Mouse (Mus musculus) embryonic facial prominence, embryonic 11.5 days (tissue): ENCODE data around the gene Rrp1. TPM values are rescaled to one million over a fixed set of nuclear protein-coding genes. Genes with fewer than 3 reads are reported as not detected.

Experiments
- ATAC-seq: fragments of 200-750 bp; cut with Nextera tagmentation; replicated peaks from 2 replicates; pipeline ENCODE4 v1.8.0; 2017; ENCODE audit warnings: low read depth; ENCODE audit not compliant: insufficient number of reproducible peaks, low FRiP score, low TSS enrichment
- DNase-seq: peaks from one replicate; pipeline ENCODE4 v3.0.0-alpha.2; 2015; ENCODE audit warnings: low spot score
- H3K27ac ChIP-seq: fragments of 300-500 bp; sonication (generic); replicated peaks from 2 replicates; pipeline ENCODE4 v1.5.1; 2014; ENCODE audit warnings: mild to moderate bottlenecking, low read depth, low read length, control low read depth
- H3K27me3 ChIP-seq: fragments of 300-500 bp; sonication (generic); 2 replicates; pipeline ENCODE4 v1.6.1; 2014; ENCODE audit warnings: mild to moderate bottlenecking, low read length, moderate library complexity, mixed read lengths; ENCODE audit not compliant: control insufficient read depth, insufficient read depth
- H3K36me3 ChIP-seq: fragments of 300-500 bp; sonication (generic); replicated peaks from 2 replicates; pipeline ENCODE4 v1.6.1; 2014; ENCODE audit warnings: low read depth, mild to moderate bottlenecking, low read length, moderate library complexity, mixed read lengths; ENCODE audit not compliant: control insufficient read depth, insufficient read depth
- H3K4me1 ChIP-seq: fragments of 300-500 bp; sonication (generic); 2 replicates; pipeline ENCODE4 v1.6.1; 2014; ENCODE audit warnings: low read length, mixed read lengths; ENCODE audit not compliant: control insufficient read depth, insufficient read depth
- H3K4me2 ChIP-seq: fragments of 300-500 bp; sonication (generic); 2 replicates; pipeline ENCODE4 v1.6.1; 2014; ENCODE audit warnings: low read depth, mild to moderate bottlenecking, control low read depth, low read length, moderate library complexity
- H3K4me3 ChIP-seq: fragments of 300-500 bp; sonication (generic); 2 replicates; pipeline ENCODE4 v1.5.1; 2014; ENCODE audit warnings: low read depth, low read length, control low read depth
- H3K9ac ChIP-seq: fragments of 300-500 bp; sonication (generic); replicated peaks from 2 replicates; pipeline ENCODE4 v1.6.1; 2014; ENCODE audit warnings: mild to moderate bottlenecking, control low read depth, low read length
- H3K9me3 ChIP-seq: fragments of 300-500 bp; sonication (generic); replicated peaks from 2 replicates; pipeline ENCODE4 v1.6.1; 2016; ENCODE audit warnings: mild to moderate bottlenecking, low read length, inconsistent platforms, mixed read lengths; ENCODE audit not compliant: control insufficient read depth
- WGBS: fragments of 180-500 bp; shearing (Covaris S2); extraction: QIAGEN DNeasy Blood & Tissue Kit; methylation state at CpG from one replicate; pipeline ENCODE4 v1.1.7; 2014; 5-methylcytosine and 5-hydroxymethylcytosine counted together
- polyA plus RNA-seq: library from polyadenylated mRNA; unstranded; fragments of >200 nt; fragmentation: Nextera tagmentation; extraction: Ambion mirVana; gene quantifications from 2 replicates; pipeline ENCODE4 v1.2.1, GENCODE M21; 2014

Gene Rrp1
- polyA plus RNA-seq, 1 experiment from 2014 or later, result 225 TPM

DNA sequence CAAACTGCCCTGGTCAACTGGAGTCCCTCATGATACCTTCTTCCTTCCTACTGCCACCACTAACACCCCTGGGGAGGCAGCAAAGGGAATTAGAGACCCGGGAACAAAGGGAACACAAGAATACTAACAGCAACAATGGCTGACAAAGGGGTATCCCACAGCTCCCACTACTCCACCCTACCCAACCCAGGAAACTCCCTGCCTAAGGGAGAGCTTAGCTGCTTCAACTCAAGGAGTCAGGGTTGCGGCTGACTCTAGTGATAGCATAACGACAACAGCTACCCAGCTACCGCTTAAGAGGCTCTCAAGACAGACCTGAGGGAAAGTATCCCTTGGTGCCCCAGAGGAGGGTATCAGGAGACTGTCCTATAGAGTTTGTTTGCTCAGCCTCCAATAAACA is 45.3 kb downstream of the Rrp1 start:
- Histone ChIP-seq H3K4me2 (no peak overlapping the region), H3K27me3 (no peaks in the 10 kb centered on the region), H3K27ac (no peak overlapping the region), H3K9ac (no peak overlapping the region), H3K4me3 (no peak overlapping the region), H3K36me3 (no peaks in the 10 kb centered on the region), H3K9me3 (no peaks in the 10 kb centered on the region), H3K4me1 (no peaks in the 10 kb centered on the region)
- 48% methylated on average over 4 of the region's 4 CpGs for WGBS
- DNase-seq, result no peak
- ATAC-seq, result no peak

DNA sequence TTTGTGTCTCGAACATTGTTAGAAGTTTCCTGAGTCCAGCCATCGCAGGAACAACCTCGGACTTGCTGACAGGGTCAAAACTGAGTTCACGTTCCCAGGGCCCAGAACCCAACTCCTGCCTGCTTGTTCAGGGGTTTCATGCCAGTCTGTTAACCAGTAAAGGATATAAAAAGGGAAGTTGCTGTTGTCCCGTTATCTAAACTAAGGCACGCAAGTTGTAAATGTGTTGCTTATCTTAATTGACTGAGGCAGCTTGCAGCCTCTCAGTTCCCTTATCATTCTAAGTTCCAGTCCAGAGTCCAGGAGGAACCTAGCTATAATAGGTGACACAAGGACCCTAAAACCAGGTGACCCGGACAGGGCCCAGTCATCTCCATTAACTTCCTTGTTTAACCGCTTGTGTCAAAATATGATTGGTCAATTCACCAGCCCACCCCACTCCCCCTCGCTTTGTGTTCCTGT is 46.0 kb downstream of the Rrp1 start:
- no peaks in the 10 kb centered on the region for H3K4me1 ChIP-seq
- no peaks in the 10 kb centered on the region for H3K27me3 ChIP-seq
- H3K36me3 ChIP-seq, result no peaks in the 10 kb centered on the region
- H3K9me3 ChIP-seq, result no peaks in the 10 kb centered on the region
- H3K9ac ChIP-seq, result no peak overlapping the region
- ATAC-seq (no peak), DNase-seq (no peak)
- no peak overlapping the region for H3K4me3 ChIP-seq
- H3K27ac ChIP-seq, result no peak overlapping the region
- WGBS, result 73% methylated on average over 9 of the region's 9 CpGs
- no peak overlapping the region for H3K4me2 ChIP-seq

- DNase-seq (no peak), ATAC-seq (no peak)
- H3K27ac ChIP-seq, result no peak overlapping the region
- H3K36me3 ChIP-seq, result no peaks in the 10 kb centered on the region
- H3K9ac ChIP-seq, result no peak overlapping the region
- H3K4me1 ChIP-seq, result no peaks in the 10 kb centered on the region
- no peaks in the 10 kb centered on the region for H3K9me3 ChIP-seq
- H3K27me3 ChIP-seq, result no peaks in the 10 kb centered on the region
- 46% methylated on average over 5 of the region's 5 CpGs for WGBS
- no peak overlapping the region for H3K4me2 ChIP-seq
- no peak overlapping the region for H3K4me3 ChIP-seq
These were observed 46.5 kb downstream of the Rrp1 start for GRCm38 (mm10) chr10:78366195-78366834.

DNA sequence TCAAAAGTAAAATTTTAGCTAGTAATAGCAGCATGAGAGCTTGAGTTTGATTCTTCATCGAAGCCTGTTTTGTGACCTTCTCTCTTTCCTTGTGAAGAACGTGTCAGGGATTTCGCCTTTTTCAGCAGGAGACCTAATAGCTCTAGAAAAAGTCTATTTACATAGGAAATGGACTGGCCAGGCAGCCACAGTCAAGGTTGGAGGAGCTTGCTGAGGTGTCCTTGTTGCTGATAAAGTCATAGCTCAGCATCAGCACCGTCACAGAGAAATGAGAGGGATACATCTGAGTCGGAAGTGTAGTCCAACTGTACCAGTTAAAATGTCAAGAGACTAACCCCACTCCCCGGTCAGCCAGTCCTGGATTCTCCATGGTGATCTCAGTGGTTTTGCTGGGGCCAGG is 47.3 kb downstream of the Rrp1 start:
- no peak overlapping the region for H3K9ac ChIP-seq
- H3K4me3 ChIP-seq, result no peak overlapping the region
- no peaks in the 10 kb centered on the region for H3K36me3 ChIP-seq
- no peak overlapping the region for H3K4me2 ChIP-seq
- no peak overlapping the region for H3K27ac ChIP-seq
- H3K9me3 ChIP-seq, result no peaks in the 10 kb centered on the region
- H3K27me3 ChIP-seq, result no peaks in the 10 kb centered on the region
- H3K4me1 ChIP-seq, result no peaks in the 10 kb centered on the region
- WGBS, result 88% methylated on average over 6 of the region's 6 CpGs
- no peak for ATAC-seq
- no peak for DNase-seq

DNA sequence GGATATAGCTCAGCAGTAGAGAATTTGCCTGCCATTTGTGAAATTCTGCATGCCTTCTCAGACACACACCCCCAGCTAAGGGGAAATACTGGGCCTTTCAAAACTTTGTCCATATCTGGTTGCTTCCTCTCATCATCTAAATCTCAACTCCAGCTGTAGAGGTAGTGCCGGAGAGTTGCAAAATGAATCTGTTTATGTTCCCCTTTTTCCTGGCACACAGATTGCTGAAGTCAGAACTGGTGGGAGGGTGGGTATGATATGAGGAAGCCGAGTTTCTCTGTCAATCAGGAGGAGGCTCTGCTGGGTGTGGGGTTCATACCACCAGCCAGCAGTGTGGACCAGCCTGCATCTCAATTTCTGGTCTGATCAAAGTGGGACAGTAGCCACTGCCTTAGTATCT is 48.7 kb downstream of the Rrp1 start:
- DNase-seq, result no peak
- no peak overlapping the region for H3K4me3 ChIP-seq
- no peak overlapping the region for H3K9ac ChIP-seq
- no peaks in the 10 kb centered on the region for H3K9me3 ChIP-seq
- no peak overlapping the region for H3K4me2 ChIP-seq
- no peaks in the 10 kb centered on the region for H3K36me3 ChIP-seq
- WGBS, result 77% methylated on average over 2 of the region's 2 CpGs
- no peak for ATAC-seq
- no peaks in the 10 kb centered on the region for H3K27me3 ChIP-seq
- H3K4me1 ChIP-seq, result no peaks in the 10 kb centered on the region
- no peak overlapping the region for H3K27ac ChIP-seq

DNA sequence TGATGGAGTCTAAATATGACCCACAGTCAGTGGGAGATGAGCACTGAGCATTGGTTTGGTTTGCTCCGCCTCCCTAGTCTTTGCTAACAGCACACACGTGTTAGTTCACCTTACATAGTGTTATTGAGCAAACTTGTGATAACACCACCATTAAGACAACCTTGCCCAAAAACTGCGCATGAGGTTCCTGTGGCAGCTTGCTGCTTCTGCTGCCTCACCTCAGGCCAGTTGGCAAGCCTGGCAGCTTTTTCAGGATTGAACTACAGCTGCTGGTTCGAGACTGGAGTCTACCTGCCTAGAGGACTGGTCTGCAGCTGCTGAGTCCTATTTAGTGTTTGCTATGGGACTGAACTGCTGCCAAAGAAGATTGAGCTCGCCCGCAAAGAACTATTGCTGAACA is 49.5 kb downstream of the Rrp1 start:
- no peaks in the 10 kb centered on the region for H3K27me3 ChIP-seq

DNA sequence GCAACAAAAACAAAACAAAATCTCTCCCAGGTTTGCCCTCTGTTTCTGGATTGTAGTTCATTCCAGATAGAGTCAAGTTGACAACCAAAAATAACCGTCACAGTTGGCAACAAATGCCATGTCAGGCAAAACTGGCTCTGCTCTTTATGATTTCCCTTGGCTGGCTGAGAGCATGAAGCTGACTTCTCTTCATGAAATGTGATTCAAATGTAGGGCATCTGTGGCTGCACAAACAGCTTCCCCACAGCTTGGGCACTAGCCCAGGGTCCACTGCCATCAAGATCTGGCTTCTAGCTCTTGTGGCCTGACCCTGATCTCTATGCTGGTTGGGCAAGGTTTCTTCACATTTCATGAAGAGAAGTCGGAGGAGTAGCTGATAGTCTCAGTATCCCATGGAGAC is 50.9 kb downstream of the Rrp1 start:
- Histone ChIP-seq H3K9me3 (no peaks in the 10 kb centered on the region), H3K27me3 (no peaks in the 10 kb centered on the region), H3K4me1 (no peaks in the 10 kb centered on the region), H3K9ac (no peak overlapping the region), H3K4me3 (no peak overlapping the region), H3K36me3 (no peaks in the 10 kb centered on the region), H3K4me2 (no peak overlapping the region), H3K27ac (no peak overlapping the region)
- WGBS, result 81% methylated on average over 2 of the region's 2 CpGs
- ATAC-seq, result no peak
- no peak for DNase-seq

More for the DNA sequence above, 49.5 kb downstream of the Rrp1 start:
- Histone ChIP-seq H3K9me3 (no peaks in the 10 kb centered on the region), H3K9ac (no peak overlapping the region), H3K4me1 (no peaks in the 10 kb centered on the region), H3K4me2 (no peak overlapping the region), H3K27ac (no peak overlapping the region), H3K4me3 (no peak overlapping the region), H3K36me3 (no peaks in the 10 kb centered on the region)
- 92% methylated on average over 6 of the region's 6 CpGs for WGBS
- DNase-seq, result no peak
- no peak for ATAC-seq

- H3K9ac ChIP-seq, result no peak overlapping the region
- ATAC-seq, result no peak
- no peaks in the 10 kb centered on the region for H3K4me1 ChIP-seq
- 67% methylated on average over 3 of the region's 3 CpGs for WGBS
- no peaks in the 10 kb centered on the region for H3K27me3 ChIP-seq
- no peak overlapping the region for H3K4me3 ChIP-seq
- H3K36me3 ChIP-seq, result no peaks in the 10 kb centered on the region
- no peak overlapping the region for H3K4me2 ChIP-seq
- H3K27ac ChIP-seq, result no peak overlapping the region
- no peaks in the 10 kb centered on the region for H3K9me3 ChIP-seq
- peak; percentile 18 for DNase-seq
These were observed 52.5 kb downstream of the Rrp1 start for GRCm38 (mm10) chr10:78360290-78360711.
